Mouse (Mus musculus) left cerebral cortex, adult 8-10 months (tissue): Measurements from ENCODE around the gene Enc1. TPM values are rescaled to one million over a fixed set of nuclear protein-coding genes. Genes with fewer than 3 reads are reported as not detected.

ENCODE experiments used
- DNase-seq, 2 experiments: peaks; one replicate each; pipeline ENCODE4 v3.0.0; 2022; ENCODE audit warnings: low spot score in 2 of 2
- total RNA-seq, 4 experiments: library from RNA; stranded (reverse); gene quantifications; 2 replicates each; pipeline ENCODE4 v1.2.4; 2022

The Enc1 gene
- 100 to 1,000 TPM; 425 to 545 (median 450) TPM for total RNA-seq

DNA sequence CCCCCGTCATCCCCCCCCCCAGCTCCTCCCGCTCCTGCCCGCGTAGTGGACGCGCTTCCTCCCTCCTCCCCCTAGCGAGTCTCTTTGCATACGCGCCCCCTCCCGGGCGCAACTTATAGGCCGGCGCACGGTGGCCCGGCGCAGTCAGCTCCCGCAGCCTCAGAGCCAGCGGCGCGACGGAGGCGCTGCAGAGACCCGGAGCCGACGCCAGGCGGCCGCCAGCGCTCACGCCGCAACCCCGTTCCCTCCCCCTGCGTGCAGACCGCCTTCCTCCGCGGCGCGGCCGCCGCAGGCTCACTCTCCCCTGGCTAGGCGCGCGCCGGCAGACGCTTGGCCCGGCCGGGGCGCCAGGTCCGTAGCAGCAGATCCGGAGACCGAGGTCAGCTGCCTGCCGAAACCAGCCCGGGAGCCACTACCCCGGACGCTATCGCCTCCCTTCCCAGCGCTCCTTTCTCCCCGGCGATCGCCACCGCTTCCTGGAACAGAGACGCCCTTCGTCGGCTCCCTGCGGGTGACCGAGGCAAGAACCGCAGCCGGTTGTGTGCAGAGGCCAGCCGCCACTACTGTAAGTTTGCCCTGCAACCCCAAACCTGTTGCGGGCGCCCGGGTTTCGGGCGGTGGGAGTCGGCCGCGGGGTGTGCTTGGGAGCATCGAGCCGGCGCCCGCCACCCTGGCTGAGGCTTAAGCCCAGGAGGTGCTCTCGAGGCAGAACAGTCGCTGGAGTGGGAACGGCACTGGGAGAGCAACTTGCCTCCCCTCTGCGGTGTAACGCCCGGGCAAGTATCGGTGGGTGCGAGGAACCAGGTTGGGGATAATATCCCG, at the start of gene Enc1:
Gene Enc1 (plus strand): TSS at position 141 of the 822 bp plus-strand sequence.
- peak; percentile 81 to 82 for DNase-seq

DNA sequence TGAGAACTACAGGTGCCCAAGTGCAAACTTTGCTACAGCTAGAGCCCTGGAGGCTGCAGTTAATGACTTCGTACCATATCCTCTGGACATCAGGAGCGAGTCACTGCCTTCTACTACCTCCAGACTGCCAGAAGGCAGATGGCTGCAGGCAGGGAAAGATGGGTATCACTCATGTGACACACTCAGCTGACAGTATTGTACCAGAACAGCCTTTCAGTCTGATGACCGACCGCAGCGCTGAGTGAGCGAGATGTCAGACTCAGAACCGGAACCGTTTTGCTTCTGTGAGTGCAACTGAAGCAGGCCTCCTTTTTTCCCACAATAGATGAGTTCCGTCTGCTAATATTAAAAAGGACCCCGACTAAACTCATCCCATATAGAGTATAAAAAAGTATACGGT, 48.3 kb upstream of the Enc1 start:
- DNase-seq = no peak

DNA sequence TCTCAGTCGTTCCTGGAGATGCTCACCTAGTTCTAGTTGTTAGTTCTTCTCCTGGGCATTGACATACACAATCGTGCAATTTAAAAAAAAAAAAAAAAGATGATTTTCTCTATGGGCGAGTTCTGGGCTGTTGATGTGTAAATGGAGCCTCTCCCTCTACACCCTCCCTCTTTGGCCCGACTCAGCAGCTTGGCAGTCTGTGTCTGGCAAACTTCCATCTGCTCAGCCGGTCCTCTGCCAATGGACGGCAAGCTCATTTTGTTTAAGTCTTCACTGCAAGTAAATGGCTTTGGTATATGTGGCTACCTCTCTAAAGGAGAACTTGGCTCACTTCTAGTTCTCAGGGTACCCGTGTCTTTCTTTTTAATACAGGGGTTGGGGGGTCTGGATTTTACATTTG, 47.5 kb upstream of the Enc1 start:
- peak in 1 of 2 experiments; percentile 62 for DNase-seq

DNA sequence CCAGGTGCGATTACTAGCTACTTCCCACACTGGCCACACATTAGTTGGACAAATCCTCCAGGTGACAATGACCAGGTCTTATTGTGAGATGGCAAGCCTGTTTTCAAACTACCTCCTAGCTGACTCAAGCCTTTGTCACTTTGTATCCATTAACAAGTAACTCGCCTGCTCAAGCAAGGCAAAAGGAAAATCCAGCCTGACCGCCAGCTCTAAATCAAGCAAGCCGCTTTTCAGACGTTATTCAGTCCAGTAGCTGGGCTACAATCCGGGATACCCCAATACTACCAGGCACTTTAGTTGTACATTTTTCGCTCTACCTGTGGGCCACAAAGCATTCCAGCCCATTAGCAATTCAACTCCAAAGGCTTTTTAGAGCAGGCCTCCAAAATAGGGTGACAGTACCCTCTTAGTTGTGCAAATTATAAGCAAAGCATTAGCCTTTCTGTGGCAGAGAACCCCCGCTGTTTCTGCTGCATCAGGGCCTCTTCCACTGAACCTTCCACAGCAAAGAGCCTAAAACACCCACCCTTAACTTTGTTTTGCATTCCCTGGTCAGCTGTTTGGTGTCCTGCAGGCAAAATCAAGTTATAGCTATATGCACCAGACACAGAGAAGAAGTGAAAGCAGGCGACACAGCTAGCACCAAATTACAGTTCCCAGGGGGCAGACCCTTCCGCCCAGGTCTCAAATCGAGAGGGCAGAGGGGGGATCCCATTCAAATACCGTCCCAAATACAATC, 44.5 kb upstream of the Enc1 start:
- DNase-seq = no peak

DNA sequence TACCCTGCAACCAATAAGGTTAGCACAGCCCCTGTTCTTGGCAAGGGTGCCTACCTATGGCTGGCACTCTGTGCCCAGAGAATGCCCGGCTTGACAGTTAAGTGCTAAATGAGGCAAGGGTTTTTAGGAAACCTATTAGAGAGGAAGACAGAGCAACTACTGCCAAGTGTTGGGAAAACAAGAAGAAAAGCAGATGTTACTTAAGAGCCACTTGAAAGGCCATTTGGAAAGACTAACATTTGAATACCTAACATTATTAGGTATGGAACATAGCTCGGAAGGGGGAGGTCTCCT, 44.0 kb upstream of the Enc1 start:
- no peak for DNase-seq

DNA sequence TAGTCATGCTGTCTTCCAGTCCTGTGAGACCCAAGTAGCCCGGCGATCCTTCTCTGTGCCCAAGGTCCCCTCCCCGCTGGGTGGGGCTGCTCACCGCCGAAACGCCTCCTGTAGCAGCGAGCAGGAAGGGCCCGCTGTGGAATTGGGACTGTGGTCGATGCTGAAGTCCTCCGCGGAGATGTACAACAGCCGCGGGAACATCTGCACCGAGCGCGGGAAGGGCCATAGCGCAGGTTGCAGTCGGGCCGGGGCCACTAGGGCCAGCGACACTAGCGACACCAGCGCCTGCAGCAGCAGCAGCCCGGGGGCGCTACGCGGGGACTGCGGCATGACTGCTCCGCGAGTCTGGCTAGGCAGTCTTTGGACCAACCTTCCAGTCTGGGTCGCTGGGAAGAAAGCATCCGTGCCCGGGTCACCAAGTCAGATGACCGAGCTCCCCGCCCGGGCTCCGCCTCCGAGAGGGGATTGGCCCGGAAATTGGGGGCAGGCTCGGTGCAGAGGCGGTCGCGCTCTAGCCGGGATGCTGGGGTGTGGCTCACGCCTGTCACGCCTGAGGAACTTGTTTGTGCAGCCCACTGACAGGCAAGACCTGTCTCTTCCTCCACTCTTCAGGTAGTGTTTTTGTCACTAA, 42.9 kb upstream of the Enc1 start, which contains the start of gene Hexb:
Gene Hexb (minus strand): TSS at position 426 of the 631 bp plus-strand sequence.
- DNase-seq = peak; percentile 72 to 86

DNA sequence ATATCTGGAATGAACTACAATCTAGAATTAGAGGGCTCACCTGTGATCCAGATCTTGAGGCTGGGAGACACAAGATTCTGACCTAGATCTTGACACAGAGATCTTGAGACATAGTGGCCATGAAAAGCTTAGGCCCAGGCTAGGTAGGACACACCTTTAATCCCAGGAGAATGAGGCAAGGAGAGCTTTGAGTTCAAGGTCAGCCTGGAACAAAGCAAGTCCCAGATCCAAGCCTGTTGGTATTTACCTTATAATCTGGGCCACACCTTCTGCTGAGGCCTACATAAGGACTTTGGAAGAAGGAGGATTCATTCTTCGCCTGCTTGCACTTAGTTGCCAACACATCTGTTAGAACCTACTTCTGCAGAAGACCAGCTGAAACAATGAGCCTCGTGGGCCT, 41.8 kb upstream of the Enc1 start:
- DNase-seq = no peak

DNA sequence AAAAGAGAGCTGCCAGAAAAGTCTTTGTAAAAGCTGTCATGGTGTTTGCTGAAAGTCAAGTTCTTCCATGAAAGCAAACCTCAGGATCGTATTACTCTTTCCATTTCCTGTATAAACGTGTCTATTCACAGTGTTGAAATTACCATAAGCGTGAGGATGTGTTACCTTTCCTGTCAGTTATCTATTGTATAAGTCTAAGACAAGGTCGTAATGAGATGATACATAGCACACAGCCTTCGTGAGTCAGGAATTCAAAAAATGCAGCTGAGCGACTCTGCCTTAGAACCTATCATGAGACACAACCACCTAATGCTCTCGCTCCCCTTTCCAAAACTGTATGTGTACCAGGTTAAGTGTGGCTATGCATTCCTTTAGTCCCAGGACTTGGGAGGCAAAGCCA, 39.8 kb upstream of the Enc1 start:
- no peak for DNase-seq

DNA sequence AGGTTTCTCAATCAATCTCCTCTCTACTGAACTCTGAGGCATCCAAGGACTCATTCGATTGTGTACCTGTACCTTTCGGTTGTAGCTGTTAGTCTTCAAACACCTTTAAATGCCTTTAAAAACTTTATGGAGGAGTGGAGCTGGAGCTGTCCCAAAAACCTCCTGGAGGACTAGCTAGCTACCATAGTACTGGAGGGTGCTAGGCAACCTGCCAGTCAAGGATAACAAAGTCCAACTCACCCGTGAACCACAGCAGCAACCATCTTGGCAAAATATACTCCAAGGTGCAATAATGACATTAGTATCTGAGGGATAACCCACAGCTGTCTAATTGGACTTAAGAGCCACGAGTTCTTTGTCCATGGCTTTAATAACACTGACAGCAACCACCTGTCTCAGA, 39.0 kb upstream of the Enc1 start:
- DNase-seq = no peak

DNA sequence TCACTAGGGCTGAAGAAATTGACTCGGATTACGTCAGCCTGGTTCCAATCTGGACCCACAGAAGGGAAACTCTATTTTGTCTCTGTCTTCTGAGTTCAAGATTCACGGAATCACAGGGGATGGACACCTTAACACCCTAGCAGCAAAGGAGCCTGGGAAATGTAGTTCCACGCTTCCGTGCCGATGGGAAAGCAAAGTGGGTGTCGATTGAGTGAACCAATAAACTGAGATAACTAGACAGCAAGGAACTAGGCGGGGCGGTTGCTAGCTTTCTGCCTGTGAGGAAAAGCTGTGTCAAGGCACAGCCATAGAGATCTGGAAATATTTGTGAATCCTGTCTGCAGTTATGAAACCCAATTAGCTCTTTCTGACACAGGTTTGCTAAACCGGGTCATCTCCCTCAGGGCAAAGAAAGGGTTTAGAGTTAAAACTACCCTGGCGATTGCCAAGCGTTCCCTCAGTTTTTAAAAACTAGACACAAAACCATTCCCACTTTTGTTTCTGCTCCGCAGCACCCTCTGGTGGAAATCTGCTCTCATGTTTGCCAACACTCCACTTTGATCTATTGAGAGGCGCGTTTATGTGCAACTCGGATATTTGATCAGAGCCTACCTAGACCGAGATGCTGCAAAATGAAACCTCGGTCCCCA, 35.7 kb upstream of the Enc1 start:
- DNase-seq = peak; percentile 75 to 86

DNA sequence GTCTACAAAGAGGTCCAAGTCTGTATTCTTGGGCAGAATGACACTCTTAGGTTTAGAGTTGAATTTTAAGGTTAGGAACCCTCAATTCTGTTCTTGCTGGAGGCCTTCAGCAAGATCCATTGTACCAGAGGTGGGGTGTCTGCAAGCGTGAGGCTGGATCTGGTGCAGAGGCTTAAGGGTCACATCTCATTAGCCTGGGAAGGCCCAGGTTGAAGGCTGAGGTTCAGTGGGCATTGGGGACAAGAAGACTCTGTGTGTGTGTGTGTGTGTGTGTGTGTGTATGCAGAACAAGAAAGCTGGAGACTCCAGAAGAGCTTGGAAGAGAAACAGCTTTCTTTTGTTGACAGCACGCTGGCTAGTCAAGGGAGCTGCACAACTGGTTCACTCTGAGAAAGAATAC, 34.9 kb upstream of the Enc1 start:
- DNase-seq = no peak

DNA sequence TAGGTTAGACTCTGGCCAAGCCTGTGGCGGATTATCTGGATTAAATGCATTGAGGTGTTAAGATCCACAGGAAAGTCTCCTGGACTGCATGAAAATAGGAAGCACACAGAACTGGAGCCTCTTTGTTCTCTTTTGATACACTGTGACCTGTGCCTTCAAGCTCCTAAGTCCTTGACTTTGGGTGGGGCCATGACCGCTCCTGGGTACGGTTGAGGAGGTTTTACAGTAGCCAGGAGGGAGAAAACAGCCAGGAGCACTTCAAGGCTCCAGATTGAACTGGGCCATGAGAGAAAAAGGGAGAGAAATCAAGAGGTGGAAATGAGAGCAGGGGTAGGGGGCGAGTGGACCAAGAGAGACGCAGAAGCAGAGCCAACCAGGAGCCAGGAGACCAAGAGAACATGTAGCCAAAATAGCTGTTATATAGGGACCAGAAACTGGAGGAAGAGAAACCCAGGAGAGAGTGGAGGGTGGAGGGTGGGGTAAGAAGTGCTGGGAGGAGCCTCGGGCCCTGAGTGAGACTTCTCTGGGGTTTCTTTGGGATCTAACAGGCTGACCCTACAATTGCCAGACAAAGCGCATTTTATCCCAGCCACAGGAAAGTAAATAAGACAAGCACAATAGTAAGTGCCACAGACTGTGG, 33.3 kb upstream of the Enc1 start:
- no peak for DNase-seq

DNA sequence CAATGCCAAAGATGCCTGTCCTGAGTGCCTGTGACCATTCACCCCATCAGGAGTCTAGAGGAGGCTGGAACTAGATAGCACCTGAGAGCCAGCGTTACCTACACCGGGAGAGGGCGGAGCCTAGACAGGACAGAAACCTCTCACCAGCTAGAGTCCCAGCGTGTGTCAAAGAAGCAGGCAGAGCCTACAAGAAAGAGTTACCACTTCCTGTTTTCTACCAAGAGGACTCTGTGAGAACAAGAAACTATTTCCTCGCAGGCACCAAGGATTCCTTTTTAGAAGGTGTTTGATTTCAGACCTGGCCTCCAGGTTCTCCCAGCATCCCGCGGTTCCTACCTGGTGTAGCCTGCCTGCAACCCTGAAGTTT, 32.8 kb upstream of the Enc1 start:
- no peak for DNase-seq

DNA sequence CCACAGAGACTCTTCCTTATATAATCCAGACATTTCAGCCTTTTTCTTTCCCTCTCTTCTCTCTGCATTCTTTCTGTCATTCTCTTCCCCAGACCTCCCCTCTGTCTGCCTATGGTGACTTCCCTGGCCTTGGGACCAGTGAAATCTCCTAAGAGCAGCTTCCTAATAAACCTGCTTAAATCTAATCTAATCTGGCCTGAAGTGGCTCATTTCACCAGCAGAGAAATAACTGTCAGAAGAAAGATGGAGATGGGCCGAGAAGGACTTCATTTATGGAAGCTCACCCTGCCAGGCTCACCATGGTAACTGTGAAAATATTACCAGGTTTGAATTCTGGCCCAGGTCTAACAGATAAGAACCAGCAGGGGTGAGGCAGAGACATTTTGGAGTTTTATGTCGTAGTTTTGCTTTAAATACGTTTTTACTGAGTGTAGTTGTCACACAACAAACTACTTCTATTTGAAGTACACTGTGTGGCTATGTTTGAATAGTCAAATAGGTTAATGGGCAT, 32.4 kb upstream of the Enc1 start:
- DNase-seq = no peak

DNA sequence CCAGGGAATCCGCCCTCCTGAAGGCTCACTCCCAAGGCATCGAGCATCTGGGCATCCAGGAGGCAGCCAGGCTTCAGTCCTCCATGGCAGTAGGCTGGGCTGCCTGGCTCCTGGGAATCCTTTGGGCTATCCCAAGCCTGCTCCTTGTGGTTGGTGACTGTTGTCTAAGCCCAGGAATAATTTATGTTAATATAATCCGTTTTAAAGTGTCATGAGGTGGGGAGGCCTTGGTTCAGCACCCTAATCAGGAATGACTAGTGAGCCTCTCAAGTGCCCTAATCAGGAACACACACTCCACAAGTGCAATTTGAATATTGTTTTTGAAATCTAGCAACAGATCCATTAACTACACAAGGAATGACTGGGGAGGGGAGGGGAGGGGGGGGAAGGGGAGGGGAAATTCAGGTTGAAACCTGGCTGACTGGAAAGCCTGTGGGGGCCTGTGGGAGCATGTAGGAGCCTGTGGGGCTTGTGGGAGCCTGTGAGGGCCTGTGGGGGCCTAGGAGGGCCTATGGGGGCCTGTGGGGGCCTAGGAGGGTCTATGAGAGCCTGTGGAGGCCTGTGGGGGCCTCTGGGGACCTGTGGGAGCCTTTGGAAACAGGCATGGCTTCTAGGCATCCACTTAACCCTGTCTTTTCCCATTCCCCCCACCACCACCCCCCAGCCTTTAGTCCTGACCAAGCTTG, 26.2 kb upstream of the Enc1 start:
- no peak for DNase-seq

DNA sequence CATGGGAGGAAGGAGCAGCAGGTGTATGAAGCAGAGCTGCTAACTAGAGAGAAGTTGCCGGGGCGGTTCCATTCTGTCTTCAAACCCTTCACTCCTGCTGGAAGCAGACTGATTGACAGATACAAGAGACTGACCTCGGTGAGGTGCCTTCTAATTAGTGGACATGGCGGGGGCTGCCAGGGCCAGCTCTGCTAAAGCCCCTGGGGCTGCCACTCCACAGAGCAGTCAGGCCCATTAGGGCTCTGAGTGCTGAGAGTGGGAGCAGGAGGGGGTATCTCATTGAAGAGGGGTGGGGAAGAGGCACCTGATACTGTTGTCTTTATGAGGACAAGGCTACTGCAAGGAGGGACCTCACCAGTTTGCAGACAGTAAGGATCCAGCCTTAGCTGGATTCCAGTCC, 25.3 kb upstream of the Enc1 start:
- DNase-seq = no peak

DNA sequence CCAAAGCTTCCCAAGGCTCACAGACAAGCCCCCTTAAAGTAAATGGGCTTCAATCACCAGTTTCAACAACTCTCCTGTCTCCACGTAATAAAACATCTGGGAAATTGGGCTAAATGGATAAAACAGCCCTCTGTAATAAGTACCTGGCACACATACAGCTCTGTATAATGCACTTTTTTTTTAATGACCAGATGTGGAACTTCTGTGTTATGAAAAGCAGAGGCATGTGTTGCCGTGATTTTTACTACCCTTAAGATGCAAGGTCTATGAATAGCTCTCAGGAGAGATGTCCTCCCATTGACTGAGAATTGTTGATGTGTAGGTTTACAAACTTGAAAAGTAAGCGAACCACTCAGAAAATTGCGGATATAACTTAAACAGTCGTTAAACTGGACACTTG, 24.7 kb upstream of the Enc1 start:
- DNase-seq = no peak

DNA sequence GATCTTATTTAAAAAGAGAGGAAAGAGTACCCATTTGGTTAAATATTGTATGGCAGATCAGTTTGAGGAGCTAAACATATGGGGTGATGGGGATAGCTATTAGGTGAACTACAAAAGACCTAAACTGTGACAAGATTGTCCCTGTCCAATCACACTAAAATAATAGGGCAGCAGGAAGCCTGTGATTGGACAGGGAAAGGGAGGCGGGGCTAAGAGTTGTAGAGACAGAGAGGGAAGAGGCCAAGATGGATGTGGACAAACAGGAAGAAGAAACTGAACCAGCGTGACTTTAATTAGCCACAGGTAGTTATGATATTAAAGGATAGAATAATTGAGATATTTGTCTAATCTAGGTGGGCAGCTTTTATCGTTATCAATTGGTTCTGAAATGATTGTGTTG, 20.9 kb upstream of the Enc1 start:
- no peak for DNase-seq

DNA sequence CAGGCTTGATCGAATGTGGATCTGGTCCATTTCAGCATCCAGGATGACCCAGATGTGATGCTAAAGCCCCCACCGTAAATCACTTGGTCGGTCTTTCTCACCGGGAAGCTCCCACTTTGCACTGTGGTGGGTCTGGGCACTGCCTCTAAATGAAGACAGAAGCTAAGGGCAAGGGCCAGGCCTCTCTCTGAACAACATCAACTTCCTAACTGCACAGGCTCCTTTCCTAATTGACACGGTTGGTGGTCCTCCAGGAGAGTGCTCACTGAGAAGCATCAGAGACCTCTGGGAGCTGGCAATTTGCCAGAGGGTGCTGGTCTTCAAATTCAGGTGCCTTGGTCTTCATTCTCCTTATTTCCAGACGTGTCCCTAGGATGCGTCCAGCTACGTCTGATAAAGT, 17.0 kb upstream of the Enc1 start:
- DNase-seq = no peak

DNA sequence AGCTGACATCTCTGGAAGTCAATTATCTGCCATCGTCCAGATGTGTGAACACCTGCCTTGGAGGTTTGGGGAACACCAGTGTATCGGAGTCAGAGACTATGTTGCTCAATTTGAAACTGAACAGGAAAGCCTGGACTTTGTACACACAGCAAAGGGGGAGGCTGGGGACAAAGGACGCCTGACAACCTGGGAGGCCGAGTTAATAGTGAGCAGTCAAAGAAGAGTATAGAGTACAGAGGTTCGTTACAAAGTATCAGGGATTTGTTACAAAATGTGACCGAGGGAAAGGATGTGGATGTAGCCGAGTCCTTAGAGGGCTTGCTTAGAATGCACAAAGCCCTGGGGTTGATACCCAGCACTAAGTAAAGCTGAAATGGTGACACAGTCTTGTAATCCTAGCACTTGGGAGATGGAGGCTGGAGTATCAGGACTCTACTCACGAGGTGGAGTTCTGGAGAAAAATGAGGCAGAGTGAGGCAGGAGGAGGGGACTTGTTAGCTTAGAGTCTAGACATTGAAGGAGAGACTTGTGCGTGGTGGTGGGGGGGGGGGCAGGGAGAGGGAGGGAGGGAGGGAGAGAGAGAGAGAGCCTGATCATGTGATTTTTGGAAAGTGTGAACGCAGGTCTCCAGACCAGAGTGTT, 16.4 kb upstream of the Enc1 start:
- no peak for DNase-seq
